Mouse (Mus musculus): ENCODE results near the gene Vmn1r1. TPM values are rescaled to one million over a fixed set of nuclear protein-coding genes. Genes with fewer than 3 reads are reported as not detected.

Gene Vmn1r1
- not detected in 2 replicates for polyA plus RNA-seq (2012; rRNA removed)

DNA sequence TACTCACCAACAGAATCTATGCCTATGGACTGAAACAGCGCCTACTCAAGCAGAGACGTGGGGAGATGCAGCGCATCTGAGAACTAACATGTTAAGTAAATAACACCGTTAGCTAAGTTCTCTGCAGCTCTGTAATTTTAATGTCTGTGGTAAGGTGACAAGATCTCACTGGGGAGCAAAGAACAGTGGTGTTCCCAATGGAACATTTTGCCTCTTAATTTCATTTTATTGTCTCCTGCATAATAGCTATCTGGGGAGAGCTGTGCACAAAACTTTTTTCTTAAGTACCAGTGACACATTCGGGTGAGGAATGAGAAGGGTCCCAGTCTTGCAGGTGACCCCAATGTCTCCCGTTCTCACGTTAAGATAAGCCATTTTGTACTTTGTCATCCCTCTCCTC is at the start of gene Vmn1r1:
Gene Vmn1r1 (minus strand): TSS at position 101 of the 400 bp plus-strand sequence.

DNA sequence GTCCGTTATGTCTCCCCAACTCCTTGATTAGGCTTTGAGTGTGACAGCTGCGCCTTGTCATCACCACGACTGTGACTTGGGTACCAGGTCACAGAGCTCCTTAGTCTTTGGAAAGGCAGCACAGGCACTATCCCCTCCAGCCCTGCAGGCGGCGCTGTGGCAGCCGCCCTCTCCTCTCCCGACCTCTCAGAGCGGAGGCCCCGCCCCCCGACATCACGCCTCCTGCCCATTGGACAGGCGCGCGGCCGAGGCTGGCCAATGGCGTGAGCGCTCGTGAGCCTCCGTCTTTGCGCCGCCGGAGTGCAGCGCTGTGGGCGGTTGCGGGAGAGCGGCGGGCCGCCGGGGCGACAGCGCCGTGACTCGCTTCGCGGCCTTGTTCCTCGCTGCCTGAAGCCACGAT is 39.8 kb downstream of the Vmn1r1 start, which contains the start of gene Srp9:
Gene Srp9 (plus strand): TSS at position 232 of the 400 bp plus-strand sequence.

Other genes starting within 250 kb of the Vmn1r1 start
- 130 and 219 TPM in 2 replicates for gene Enah, start 144.5 kb downstream of the Vmn1r1 start, polyA plus RNA-seq (2012; rRNA removed)
- gene Srp9, start 39.7 kb downstream of the Vmn1r1 start, polyA plus RNA-seq (2012; rRNA removed): 113 and 115 TPM in 2 replicates
- 22.3 and 38.5 TPM in 2 replicates for gene Degs1, start 118.3 kb upstream of the Vmn1r1 start, polyA plus RNA-seq (2012; rRNA removed)
- 24.1 and 26.7 TPM in 2 replicates for gene Fbxo28, start 177.1 kb upstream of the Vmn1r1 start, polyA plus RNA-seq (2012; rRNA removed)
- 25.7 and 28.0 TPM in 2 replicates for gene Trp53bp2, start 244.7 kb upstream of the Vmn1r1 start, polyA plus RNA-seq (2012; rRNA removed)

All from central nervous system, embryonic 11.5 days (tissue).